Mouse (Mus musculus) gastrocnemius, postnatal 14 days (tissue): ENCODE data around the gene Ddx39. TPM values are rescaled to one million over a fixed set of nuclear protein-coding genes. Genes with fewer than 3 reads are reported as not detected.
A peak's percentile ranks its signal among the peaks of the same experiment; 100 is the strongest.

Experiments used
- DNase-seq: peaks from one replicate; pipeline ENCODE4 v3.0.0; 2021; ENCODE audit warnings: mixed read lengths
- intact Hi-C: fragments of 180-260 bp; cut with DNase I; formaldehyde crosslinking; loops from one replicate; pipeline ENCODE4 v1.15.1; 2025; ENCODE audit warnings: low total_unique reads
- total RNA-seq, 2 experiments: library from RNA; stranded (reverse); gene quantifications; 2 replicates each; pipeline ENCODE4 v1.2.3; 2021

Gene Ddx39
- total RNA-seq, 2 experiments from 2014 or later: 11.0 to 14.7 TPM

GRCm38 (mm10) chr8:83729009-83729807, 14.2 kb downstream of the Ddx39 start:
- DNase-seq: peak; percentile 38
- intact Hi-C loops: loop anchor here (10.0 kb wide), 1 partner anchor 64 kb away; the partner anchor contains the start of gene Ptger1

- no peak for DNase-seq
- intact Hi-C loops: no loop called here
Observed at GRCm38 (mm10) chr8:83731906-83732305, 16.9 kb downstream of the Ddx39 start.

- no peak for DNase-seq
- intact Hi-C loops: no loop called here
Observed at GRCm38 (mm10) chr8:83732919-83733318, 17.9 kb downstream of the Ddx39 start.

- intact Hi-C loops: no loop called here
- DNase-seq: no peak
Observed at GRCm38 (mm10) chr8:83736681-83737080, 21.7 kb downstream of the Ddx39 start.

GRCm38 (mm10) chr8:83737346-83737745, 22.4 kb downstream of the Ddx39 start:
- no peak for DNase-seq
- intact Hi-C loops: no loop called here

- DNase-seq: peak; percentile 72
- intact Hi-C loops: no loop called here
Observed at GRCm38 (mm10) chr8:83737852-83738562, 23.0 kb downstream of the Ddx39 start.

GRCm38 (mm10) chr8:83738949-83739710, 24.2 kb downstream of the Ddx39 start:
- intact Hi-C loops: no loop called here
- peak; percentile 54 for DNase-seq

GRCm38 (mm10) chr8:83739711-83740468, 24.9 kb downstream of the Ddx39 start:
- peak; percentile 31 for DNase-seq
- intact Hi-C loops: no loop called here

- intact Hi-C loops: no loop called here
- DNase-seq: no peak
Observed at GRCm38 (mm10) chr8:83740586-83740975, 25.6 kb downstream of the Ddx39 start.

GRCm38 (mm10) chr8:83740976-83741741, 26.2 kb downstream of the Ddx39 start, which contains the start of gene Adgre5:
Adgre5 (minus strand) TSS chr8:83741326.
- peak; percentile 85 for DNase-seq
- intact Hi-C loops: no loop called here

- no peak for DNase-seq
- intact Hi-C loops: no loop called here
Observed at GRCm38 (mm10) chr8:83741849-83742655, 27.1 kb downstream of the Ddx39 start.

GRCm38 (mm10) chr8:83742968-83743367, 28.0 kb downstream of the Ddx39 start:
- DNase-seq: no peak
- intact Hi-C loops: no loop called here

- intact Hi-C loops: no loop called here
- DNase-seq: no peak
Observed at GRCm38 (mm10) chr8:83744070-83744469, 29.1 kb downstream of the Ddx39 start.

- DNase-seq: peak; percentile 75
- intact Hi-C loops: no loop called here
Observed at GRCm38 (mm10) chr8:83747661-83748346, 32.8 kb downstream of the Ddx39 start.

- DNase-seq: peak; percentile 70
- intact Hi-C loops: no loop called here
Observed at GRCm38 (mm10) chr8:83748708-83749107, 33.7 kb downstream of the Ddx39 start.

- intact Hi-C loops: no loop called here
- no peak for DNase-seq
Observed at GRCm38 (mm10) chr8:83749265-83749664, 34.3 kb downstream of the Ddx39 start.

GRCm38 (mm10) chr8:83754149-83754548, 39.2 kb downstream of the Ddx39 start:
- DNase-seq: no peak
- intact Hi-C loops: no loop called here
